Mouse (Mus musculus) ES-E14 (cell line): ENCODE measurements around the gene Slc17a9. TPM values are rescaled to one million over a fixed set of nuclear protein-coding genes. Genes with fewer than 3 reads are reported as not detected.

Experiments used
- DNase-seq: peaks from one replicate; pipeline ENCODE4 v3.0.0-alpha.2; 2013; ENCODE audit warnings: low read depth, low spot score
- H3K27ac ChIP-seq: 2 replicates; pipeline ENCODE4 v1.5.1; 2012; ENCODE audit warnings: low read depth, mild to moderate bottlenecking, low read length, moderate library complexity, mixed read lengths; ENCODE audit not compliant: poor library complexity, insufficient read depth, severe bottlenecking
- H3K36me3 ChIP-seq: 2 replicates; pipeline ENCODE4 v1.6.1; 2012; ENCODE audit warnings: mild to moderate bottlenecking, low read length, moderate library complexity, mixed read lengths; ENCODE audit not compliant: control insufficient read depth, poor library complexity, insufficient read depth, severe bottlenecking
- H3K4me1 ChIP-seq, 2 experiments: fragments of 150-350 bp in 1 of 2; sonication (generic) in 1 of 2; 2 replicates each; pipeline ENCODE4 v1.6.1; 2012; ENCODE audit warnings: low read length in 2 of 2, mild to moderate bottlenecking in 1 of 2, mixed read lengths in 1 of 2; ENCODE audit not compliant: control insufficient read depth in 2 of 2, insufficient read depth in 2 of 2, poor library complexity in 1 of 2
- H3K4me3 ChIP-seq, 2 experiments: fragments of 150-350 bp in 1 of 2; sonication (generic) in 1 of 2; 2 replicates each; pipeline ENCODE4 v1.5.1; 2012; ENCODE audit warnings: low read length in 2 of 2, low read depth in 1 of 2, mild to moderate bottlenecking in 1 of 2, mixed read lengths in 1 of 2; ENCODE audit not compliant: insufficient read depth in 1 of 2, poor library complexity in 1 of 2, severe bottlenecking in 1 of 2
- H3K9ac ChIP-seq: 2 replicates; pipeline ENCODE4 v1.6.1; 2012; ENCODE audit warnings: low read depth, mild to moderate bottlenecking, low read length, mixed read lengths; ENCODE audit not compliant: poor library complexity, insufficient read depth, severe bottlenecking
- H3K9me3 ChIP-seq: fragments of 150-350 bp; sonication (generic); 2 replicates; pipeline ENCODE4 v1.6.1; 2012; ENCODE audit warnings: low read depth, mild to moderate bottlenecking, low read length; ENCODE audit not compliant: control insufficient read depth, insufficient read depth
- CHD2 ChIP-seq: IDR thresholded peaks from 2 replicates; pipeline ENCODE4 v1.6.1; 2014; ENCODE audit warnings: mild to moderate bottlenecking, low read depth, low read length, inconsistent platforms
- HCFC1 ChIP-seq: IDR thresholded peaks from 2 replicates; pipeline ENCODE4 v1.6.1; 2012; ENCODE audit warnings: low read length, inconsistent platforms, borderline replicate concordance; ENCODE audit not compliant: insufficient read depth
- MAFK ChIP-seq: IDR thresholded peaks from 2 replicates; pipeline ENCODE4 v1.6.1; 2014; ENCODE audit warnings: mild to moderate bottlenecking, low read depth, low read length, inconsistent platforms; ENCODE audit not compliant: insufficient read depth
- ZC3H11A ChIP-seq: IDR thresholded peaks from 2 replicates; pipeline ENCODE4 v1.6.1; 2012; ENCODE audit warnings: low read depth, mild to moderate bottlenecking, inconsistent platforms, low read length, borderline replicate concordance
- ZNF384 ChIP-seq: IDR thresholded peaks from 2 replicates; pipeline ENCODE4 v1.6.1; 2012; ENCODE audit warnings: low read depth, low read length, inconsistent platforms
- in situ Hi-C, 2 experiments: fragments of 600-800 bp; cut with MboI; formaldehyde crosslinking; loops; one replicate each; pipeline ENCODE4 v1.15.1; 2025; ENCODE audit warnings: low sequenced_read_pairs in 2 of 2, inconsistent platforms in 1 of 2; ENCODE audit not compliant: unreplicated experiment in 2 of 2
- total RNA-seq: library from RNA; depleted of rRNA; stranded (reverse); fragments of 300-350 nt; gene quantifications from 2 replicates; pipeline ENCODE4 v1.2.3, GENCODE M21; 2012

The Slc17a9 gene
- total RNA-seq, 1 experiment: 12.0 TPM

DNA sequence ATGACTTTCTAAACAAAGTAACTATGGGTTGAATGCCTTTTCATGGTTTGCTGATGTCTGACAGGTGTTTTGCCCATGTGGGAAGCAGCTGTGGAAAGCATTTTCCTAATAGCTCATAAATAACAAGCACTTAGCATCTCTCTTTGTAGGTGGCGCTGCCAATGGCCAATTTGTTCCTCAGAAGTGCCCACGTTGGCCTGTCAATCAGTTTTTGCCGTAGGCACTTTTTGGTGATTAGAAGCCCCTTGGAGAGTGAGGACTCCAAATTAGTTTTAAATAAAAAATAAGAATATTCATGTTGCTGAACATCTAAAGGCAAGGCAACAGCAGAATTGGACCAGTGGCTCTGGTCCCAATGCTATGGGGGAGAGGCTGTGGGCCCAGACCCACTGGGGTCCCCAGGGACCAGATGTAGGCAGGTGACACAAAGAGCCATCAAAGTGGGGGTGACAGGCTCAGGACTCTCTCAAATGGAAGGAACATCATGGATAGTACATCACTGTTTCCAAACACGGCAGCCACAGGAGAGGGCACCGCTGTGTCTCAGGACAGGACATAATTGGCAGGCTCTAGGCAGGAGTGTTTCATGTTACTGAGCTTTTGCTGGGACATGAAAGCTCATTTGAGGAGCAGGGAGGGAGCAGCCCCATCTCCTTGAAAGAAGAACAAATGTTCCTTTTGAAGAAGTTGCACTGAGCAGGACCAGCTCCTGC lies 30.1 kb downstream of the Slc17a9 start:
- in situ Hi-C loops: loop anchor here in 1 of 2 experiments (10.0 kb wide), 1 partner anchor 180 kb away; no protein-coding TSS in a partner anchor
- no peak for TF ChIP-seq MAFK
- H3K9ac ChIP-seq: no peak overlapping the region

DNA sequence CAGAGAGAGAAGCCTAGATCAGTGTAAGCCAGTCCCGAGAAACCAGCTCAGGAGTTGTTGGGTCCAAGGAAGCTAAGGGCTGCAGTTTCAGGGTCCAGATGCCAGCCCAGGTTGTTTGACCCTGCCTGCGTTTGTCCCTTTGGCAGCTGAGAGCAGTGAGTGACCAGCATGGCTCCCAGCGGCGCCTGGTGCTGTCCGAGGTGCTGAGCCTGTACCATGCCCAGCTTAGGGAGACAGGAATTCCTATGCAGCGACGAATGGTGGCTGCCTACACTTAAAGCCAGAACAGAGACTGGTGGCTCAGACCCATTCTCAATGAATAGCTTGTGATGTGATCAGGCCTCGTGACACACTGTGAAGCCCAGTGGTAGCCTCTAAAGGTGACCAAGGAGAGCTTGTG lies 30.8 kb downstream of the Slc17a9 start:
- in situ Hi-C loops: loop anchor here in 1 of 2 experiments (10.0 kb wide), 1 partner anchor 181 kb away; no protein-coding TSS in a partner anchor
- Histone ChIP-seq H3K9me3 (no peaks in the 10 kb centered on the region), H3K4me3 (no peak overlapping the region), H3K36me3 (no peaks in the 10 kb centered on the region), H3K9ac (no peak overlapping the region), H3K27ac (no peak overlapping the region), H3K4me1 (no peaks in the 10 kb centered on the region)
- DNase-seq: no peak
- TF ChIP-seq MAFK (0 out of 2 replicates have a peak, but pooled peaks have one; percentile 19), ZNF384 (no peak), ZC3H11A (no peak), CHD2 (no peak)

More for the DNA sequence above, 30.1 kb downstream of the Slc17a9 start:
- H3K4me3 ChIP-seq: no peak overlapping the region
- DNase-seq: no peak
- no peaks in the 10 kb centered on the region for H3K9me3 ChIP-seq
- H3K36me3 ChIP-seq: no peaks in the 10 kb centered on the region
- no peaks in the 10 kb centered on the region for H3K4me1 ChIP-seq
- H3K27ac ChIP-seq: no peak overlapping the region

- in situ Hi-C loops: loop anchor here in 1 of 2 experiments (10.0 kb wide), 1 partner anchor 182 kb away; no protein-coding TSS in a partner anchor
These were observed 31.7 kb downstream of the Slc17a9 start for GRCm38 (mm10) chr2:180756786-180757185.

GRCm38 (mm10) chr2:180758513-180759263 lies 33.6 kb downstream of the Slc17a9 start:
- DNase-seq: no peak
- H3K9ac ChIP-seq: no peak overlapping the region
- H3K4me1 ChIP-seq: no peaks in the 10 kb centered on the region
- no peak overlapping the region for H3K4me3 ChIP-seq
- no peaks in the 10 kb centered on the region for H3K36me3 ChIP-seq
- H3K27ac ChIP-seq: no peak overlapping the region
- TF ChIP-seq ZC3H11A: no peak
- no peak for TF ChIP-seq HCFC1
- no peak for TF ChIP-seq ZNF384
- no peak for TF ChIP-seq CHD2
- TF ChIP-seq MAFK: no peak
- no peaks in the 10 kb centered on the region for H3K9me3 ChIP-seq
- in situ Hi-C loops: loop anchor here in 1 of 2 experiments (10.0 kb wide), 1 partner anchor 184 kb away; no protein-coding TSS in a partner anchor

More at GRCm38 (mm10) chr2:180756786-180757185, 31.7 kb downstream of the Slc17a9 start:
- Histone ChIP-seq H3K9me3 (no peaks in the 10 kb centered on the region), H3K27ac (no peak overlapping the region), H3K4me1 (no peaks in the 10 kb centered on the region), H3K36me3 (no peaks in the 10 kb centered on the region), H3K9ac (no peak overlapping the region), H3K4me3 (no peak overlapping the region)
- DNase-seq: no peak
- TF ChIP-seq MAFK: peak; percentile 70
- no peak for TF ChIP-seq CHD2
